Mouse (Mus musculus): ENCODE data around the gene Cox18. TPM values are rescaled to one million over a fixed set of nuclear protein-coding genes. Genes with fewer than 3 reads are reported as not detected.

Cox18 gene
- total and polyA plus RNA-seq, 3 experiments, result 30.0 to 77.0 TPM; not detected in 1

DNA sequence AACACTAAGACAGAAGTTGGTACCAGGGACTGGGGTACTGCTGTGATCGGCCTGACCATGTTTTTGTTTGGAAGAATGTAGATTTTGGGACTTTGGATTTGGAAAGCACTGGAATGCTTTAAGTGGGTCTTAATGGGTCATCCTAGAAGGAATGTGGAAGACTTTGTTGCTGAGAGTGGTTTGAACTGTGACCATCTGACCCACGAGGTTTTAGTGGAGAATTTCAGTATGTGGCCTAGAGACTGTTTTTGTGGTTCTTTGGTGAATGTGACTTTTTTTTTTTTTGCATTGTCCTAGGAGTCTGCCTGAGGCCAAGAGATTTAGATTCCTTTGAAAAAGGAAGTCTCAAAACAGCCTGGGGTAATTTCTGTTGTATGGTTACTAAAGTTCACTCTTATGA lies 23.2 kb upstream of the Cox18 start:
- Histone ChIP-seq H3K79me2 (ENCODE audit: control insufficient read depth, insufficient read depth, low read length, poor library complexity) (peaks cover 6% of the 10 kb centered on the region), H3K27me3 (ENCODE audit: control insufficient read depth in 1 of 2, insufficient read depth in 2 of 2, low read length in 2 of 2) (no peaks in the 10 kb centered on the region), H3K4me1 (ENCODE audit: control insufficient read depth in 1 of 2, insufficient read depth in 2 of 2, low read length in 2 of 2) (no peaks in the 10 kb centered on the region), H3K27ac (ENCODE audit: control insufficient read depth, low read depth, low read length) (no peak overlapping the region), H3K9ac (ENCODE audit: control insufficient read depth, low read depth, low read length, poor library complexity, severe bottlenecking) (no peak overlapping the region), H3K36me3 (ENCODE audit: control insufficient read depth in 1 of 2, insufficient read depth in 2 of 2, low read length in 2 of 2) (peaks cover 0 to 25% of the 10 kb centered on the region in 2 experiments; a peak in 2 of 4 replicates), H3K9me3 (replicated peaks; ENCODE audit: insufficient read depth, low read length) (no peaks in the 10 kb centered on the region), H3K4me3 (ENCODE audit: control insufficient read depth in 1 of 2, insufficient read depth in 1 of 2, low read depth in 2 of 2, low read length in 2 of 2) (no peak overlapping the region)
- TF ChIP-seq GABPA (IDR thresholded peaks at IDR 0.05; ENCODE audit: low read depth, low read length), result no peak
- no peak for TF ChIP-seq POLR2AphosphoS5 (IDR thresholded peaks at IDR 0.05; ENCODE audit: borderline replicate concordance, low read depth, low read length)
- no peak for TF ChIP-seq RCOR1 (IDR thresholded peaks at IDR 0.05; ENCODE audit: low read depth, low read length)
- no peak for TF ChIP-seq MYB (IDR thresholded peaks at IDR 0.05; ENCODE audit: low read depth, low read length)
- no peak for TF ChIP-seq E2F4 (IDR thresholded peaks at IDR 0.05; ENCODE audit: borderline replicate concordance, low read depth, low read length)
- no peak for DNase-seq (ENCODE audit: low read depth, low spot score)

DNA sequence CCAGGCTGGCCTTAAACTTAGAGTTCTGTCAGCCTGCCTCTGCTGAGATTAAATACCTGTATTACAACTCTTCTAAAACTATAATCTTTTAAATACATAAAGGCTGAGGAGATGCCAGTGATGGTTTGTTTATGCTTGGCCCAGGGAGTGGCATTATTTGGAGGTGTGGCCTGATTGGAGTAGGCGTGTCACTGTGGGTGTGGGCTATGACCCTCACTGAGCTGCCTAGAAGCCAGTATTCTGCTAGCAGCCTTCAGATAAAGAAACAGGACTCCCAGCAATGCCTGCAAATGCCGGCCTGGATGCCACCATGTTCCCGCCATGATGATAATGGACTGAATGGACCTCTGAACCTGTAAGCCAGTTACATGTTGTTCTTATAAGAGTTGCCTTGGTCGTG lies 22.8 kb upstream of the Cox18 start:
- H3K36me3 ChIP-seq (ENCODE audit: control insufficient read depth in 1 of 2, insufficient read depth in 2 of 2, low read length in 2 of 2), result peaks cover 0 to 25% of the 10 kb centered on the region in 2 experiments; a peak in 2 of 4 replicates

DNA sequence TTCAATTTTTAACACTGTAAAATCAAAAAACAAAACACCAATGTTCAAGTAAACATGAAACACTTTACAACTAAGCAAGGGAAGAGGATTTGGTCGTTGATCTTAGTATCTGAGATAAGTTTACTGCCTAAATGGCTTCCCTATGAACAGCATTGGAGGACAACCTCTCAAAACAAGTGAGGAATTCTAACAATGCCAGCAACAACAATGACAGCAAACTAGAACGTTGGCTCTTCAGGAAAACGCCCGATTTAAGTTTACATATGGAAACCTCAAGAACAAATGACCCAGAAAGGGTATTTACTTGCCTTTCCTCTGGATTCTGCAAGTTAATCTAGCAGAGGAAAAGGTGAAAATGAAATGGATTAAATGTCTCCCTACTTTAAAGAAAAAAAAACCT lies 21.6 kb upstream of the Cox18 start:
- Histone ChIP-seq H3K27me3 (ENCODE audit: control insufficient read depth in 1 of 2, insufficient read depth in 2 of 2, low read length in 2 of 2) (no peaks in the 10 kb centered on the region), H3K27ac (ENCODE audit: control insufficient read depth, low read depth, low read length) (no peak overlapping the region), H3K9me3 (replicated peaks; ENCODE audit: insufficient read depth, low read length) (no peaks in the 10 kb centered on the region), H3K36me3 (ENCODE audit: control insufficient read depth in 1 of 2, insufficient read depth in 2 of 2, low read length in 2 of 2) (peaks cover 0 to 26% of the 10 kb centered on the region in 2 experiments; a peak in 2 of 4 replicates), H3K79me2 (ENCODE audit: control insufficient read depth, insufficient read depth, low read length, poor library complexity) (peaks cover 7% of the 10 kb centered on the region), H3K4me1 (ENCODE audit: control insufficient read depth in 1 of 2, insufficient read depth in 2 of 2, low read length in 2 of 2) (no peaks in the 10 kb centered on the region), H3K4me3 (ENCODE audit: control insufficient read depth in 1 of 2, insufficient read depth in 1 of 2, low read depth in 2 of 2, low read length in 2 of 2) (no peak overlapping the region), H3K9ac (ENCODE audit: control insufficient read depth, low read depth, low read length, poor library complexity, severe bottlenecking) (no peak overlapping the region)
- TF ChIP-seq UBTF (IDR thresholded peaks at IDR 0.05; ENCODE audit: borderline replicate concordance, insufficient read depth, low read depth, low read length) (no peak), NELFE (IDR thresholded peaks at IDR 0.05; ENCODE audit: low read depth, low read length) (no peak), POLR2AphosphoS5 (IDR thresholded peaks at IDR 0.05; ENCODE audit: borderline replicate concordance, low read depth, low read length) (no peak), GABPA (IDR thresholded peaks at IDR 0.05; ENCODE audit: low read depth, low read length) (no peak), POLR2AphosphoS2 (IDR thresholded peaks at IDR 0.05; ENCODE audit: low read length) (no peak), MYB (IDR thresholded peaks at IDR 0.05; ENCODE audit: low read depth, low read length) (no peak), MAFK (IDR thresholded peaks at IDR 0.05; ENCODE audit: borderline replicate concordance, low read depth, low read length) (no peak), TCF12 (IDR thresholded peaks at IDR 0.05; ENCODE audit: low read depth, low read length) (no peak), CTCF (IDR thresholded peaks at IDR 0.05 in 2 of 3, conservative IDR thresholded peaks at IDR 0.05 in 1 of 3; ENCODE audit: control insufficient read depth in 1 of 3, insufficient read depth in 1 of 3, low read depth in 2 of 3, low read length in 3 of 3, poor library complexity in 1 of 3, severe bottlenecking in 1 of 3) (no peak), HCFC1 (IDR thresholded peaks at IDR 0.05; ENCODE audit: low read depth, low read length) (no peak), MEF2A (IDR thresholded peaks at IDR 0.05; ENCODE audit: extremely low read depth, insufficient replicate concordance, low read depth, low read length, poor library complexity, severe bottlenecking) (no peak)
- no peak for DNase-seq (ENCODE audit: low read depth, low spot score)

More for the DNA sequence above, 22.8 kb upstream of the Cox18 start:
- peak; percentile 28 for DNase-seq (ENCODE audit: low read depth, low spot score)
- no peaks in the 10 kb centered on the region for H3K9me3 ChIP-seq (replicated peaks; ENCODE audit: insufficient read depth, low read length)
- no peaks in the 10 kb centered on the region for H3K27me3 ChIP-seq (ENCODE audit: control insufficient read depth in 1 of 2, insufficient read depth in 2 of 2, low read length in 2 of 2)
- H3K4me1 ChIP-seq (ENCODE audit: control insufficient read depth in 1 of 2, insufficient read depth in 2 of 2, low read length in 2 of 2), result no peaks in the 10 kb centered on the region
- H3K79me2 ChIP-seq (ENCODE audit: control insufficient read depth, insufficient read depth, low read length, poor library complexity), result peaks cover 6% of the 10 kb centered on the region
- no peak overlapping the region for H3K4me3 ChIP-seq (ENCODE audit: control insufficient read depth in 1 of 2, insufficient read depth in 1 of 2, low read depth in 2 of 2, low read length in 2 of 2)
- H3K9ac ChIP-seq (ENCODE audit: control insufficient read depth, low read depth, low read length, poor library complexity, severe bottlenecking), result no peak overlapping the region
- no peak for TF ChIP-seq ELF1 (IDR thresholded peaks at IDR 0.05; ENCODE audit: low read depth, low read length)
- no peak for TF ChIP-seq JUND (IDR thresholded peaks at IDR 0.05; ENCODE audit: low read depth, low read length)
- no peak for TF ChIP-seq CTCF (IDR thresholded peaks at IDR 0.05 in 2 of 3, conservative IDR thresholded peaks at IDR 0.05 in 1 of 3; ENCODE audit: control insufficient read depth in 1 of 3, insufficient read depth in 1 of 3, low read depth in 2 of 3, low read length in 3 of 3, poor library complexity in 1 of 3, severe bottlenecking in 1 of 3)
- TF ChIP-seq USF1 (IDR thresholded peaks at IDR 0.05; ENCODE audit: low read depth, low read length), result no peak
- TF ChIP-seq MYC (IDR thresholded peaks at IDR 0.05; ENCODE audit: low read depth, low read length), result no peak
- TF ChIP-seq GABPA (IDR thresholded peaks at IDR 0.05; ENCODE audit: low read depth, low read length), result no peak
- no peak overlapping the region for H3K27ac ChIP-seq (ENCODE audit: control insufficient read depth, low read depth, low read length)
